Mouse (Mus musculus) liver, embryonic 12.5 days (tissue): ENCODE measurements around the gene Shroom3. TPM values are rescaled to one million over a fixed set of nuclear protein-coding genes. Genes with fewer than 3 reads are reported as not detected.

Experiments
- ATAC-seq: fragments of 200-750 bp; cut with Nextera tagmentation; 2 replicates; pipeline ENCODE4 v1.8.0; 2017; ENCODE audit warnings: moderate number of reproducible peaks, mild to moderate bottlenecking, moderate library complexity
- H3K27ac ChIP-seq: fragments of 300-500 bp; sonication (generic); 2 replicates; pipeline ENCODE4 v1.5.1; 2016; ENCODE audit warnings: mild to moderate bottlenecking
- H3K27me3 ChIP-seq: fragments of 300-500 bp; sonication (generic); replicated peaks from 2 replicates; pipeline ENCODE4 v1.6.1; 2016; ENCODE audit warnings: mild to moderate bottlenecking, moderate library complexity
- H3K36me3 ChIP-seq: fragments of 300-500 bp; sonication (generic); 2 replicates; pipeline ENCODE4 v1.6.1; 2016; ENCODE audit warnings: mild to moderate bottlenecking, moderate library complexity
- H3K4me1 ChIP-seq: fragments of 300-500 bp; sonication (generic); 2 replicates; pipeline ENCODE4 v1.6.1; 2016
- H3K4me2 ChIP-seq: fragments of 300-500 bp; sonication (generic); 2 replicates; pipeline ENCODE4 v1.6.1; 2016; ENCODE audit warnings: mild to moderate bottlenecking, moderate library complexity
- H3K4me3 ChIP-seq: fragments of 300-500 bp; sonication (generic); 2 replicates; pipeline ENCODE4 v1.5.1; 2016; ENCODE audit warnings: mild to moderate bottlenecking, moderate library complexity
- H3K9ac ChIP-seq: fragments of 300-500 bp; sonication (generic); 2 replicates; pipeline ENCODE4 v1.6.1; 2016; ENCODE audit warnings: mild to moderate bottlenecking, moderate library complexity
- H3K9me3 ChIP-seq: fragments of 300-500 bp; sonication (generic); replicated peaks from 2 replicates; pipeline ENCODE4 v1.6.1; 2016; ENCODE audit warnings: mild to moderate bottlenecking, moderate library complexity
- WGBS: fragments of 180-500 bp; shearing (Covaris S2); methylation state at CpG from one replicate; pipeline ENCODE4 v1.1.7; 2016; ENCODE audit not compliant: insufficient replicate concordance; 5-methylcytosine and 5-hydroxymethylcytosine counted together
- polyA plus RNA-seq: library from polyadenylated mRNA; unstranded; fragments of >200 nt; fragmentation: Nextera tagmentation; extraction: Ambion mirVana; gene quantifications from 2 replicates; pipeline ENCODE4 v1.2.1, GENCODE M21; 2016

Gene Shroom3
- polyA plus RNA-seq, 1 experiment from 2014 or later, result 0.92 TPM

DNA sequence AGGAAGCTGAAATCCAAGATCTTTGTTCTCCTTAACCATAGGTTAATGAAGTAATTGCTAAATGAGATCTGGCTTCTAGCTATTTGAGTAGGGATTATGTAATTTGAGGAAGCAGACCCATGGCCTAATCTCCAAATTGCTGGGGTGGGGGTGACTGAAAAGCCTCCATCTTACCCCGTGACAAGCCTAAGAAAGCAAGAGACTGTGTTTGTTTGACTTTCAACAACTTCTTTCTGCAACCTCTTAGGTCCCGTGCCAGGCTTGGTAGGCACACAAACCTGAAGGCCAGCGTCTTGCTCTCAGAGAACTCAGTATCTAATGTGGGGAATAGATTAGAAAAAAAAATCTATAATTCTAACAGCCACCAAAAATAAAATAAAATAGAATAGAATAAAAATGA is 138.1 kb downstream of the Shroom3 start:
- no peaks in the 10 kb centered on the region for H3K27me3 ChIP-seq
- H3K27ac ChIP-seq, result no peak overlapping the region
- 54% methylated on average over 3 of the region's 3 CpGs for whole genome bisulfite sequencing
- H3K36me3 ChIP-seq, result no peaks in the 10 kb centered on the region
- no peaks in the 10 kb centered on the region for H3K9me3 ChIP-seq
- no peak overlapping the region for H3K4me2 ChIP-seq
- H3K9ac ChIP-seq, result no peak overlapping the region
- no peak for ATAC-seq
- no peak overlapping the region for H3K4me3 ChIP-seq
- no peaks in the 10 kb centered on the region for H3K4me1 ChIP-seq

DNA sequence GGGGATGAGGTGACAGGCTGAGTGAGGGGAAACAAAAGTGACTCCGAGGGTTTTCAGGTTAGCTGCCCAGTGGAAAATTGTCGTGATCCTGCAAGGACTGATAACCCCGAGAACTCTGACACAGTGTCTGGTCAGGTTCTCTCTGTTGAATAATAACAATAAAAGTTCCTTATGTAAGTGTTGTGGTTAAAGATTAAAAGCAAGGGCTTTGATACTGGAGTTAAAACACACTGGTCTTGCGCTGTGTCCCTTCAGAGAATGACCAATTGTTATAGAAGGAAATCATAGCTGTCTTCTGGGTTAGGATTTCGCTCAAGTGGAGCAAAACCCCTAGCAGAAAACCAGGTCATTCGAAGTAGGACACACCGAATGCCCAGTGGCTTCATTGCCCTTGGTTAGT is 140.3 kb downstream of the Shroom3 start:
- no peaks in the 10 kb centered on the region for H3K4me1 ChIP-seq
- no peak overlapping the region for H3K27ac ChIP-seq
- 63% methylated on average over 7 of the region's 7 CpGs for WGBS
- no peak overlapping the region for H3K9ac ChIP-seq
- no peaks in the 10 kb centered on the region for H3K36me3 ChIP-seq
- no peaks in the 10 kb centered on the region for H3K9me3 ChIP-seq
- H3K4me3 ChIP-seq, result no peak overlapping the region
- no peak for ATAC-seq
- H3K4me2 ChIP-seq, result no peak overlapping the region
- H3K27me3 ChIP-seq, result no peaks in the 10 kb centered on the region

DNA sequence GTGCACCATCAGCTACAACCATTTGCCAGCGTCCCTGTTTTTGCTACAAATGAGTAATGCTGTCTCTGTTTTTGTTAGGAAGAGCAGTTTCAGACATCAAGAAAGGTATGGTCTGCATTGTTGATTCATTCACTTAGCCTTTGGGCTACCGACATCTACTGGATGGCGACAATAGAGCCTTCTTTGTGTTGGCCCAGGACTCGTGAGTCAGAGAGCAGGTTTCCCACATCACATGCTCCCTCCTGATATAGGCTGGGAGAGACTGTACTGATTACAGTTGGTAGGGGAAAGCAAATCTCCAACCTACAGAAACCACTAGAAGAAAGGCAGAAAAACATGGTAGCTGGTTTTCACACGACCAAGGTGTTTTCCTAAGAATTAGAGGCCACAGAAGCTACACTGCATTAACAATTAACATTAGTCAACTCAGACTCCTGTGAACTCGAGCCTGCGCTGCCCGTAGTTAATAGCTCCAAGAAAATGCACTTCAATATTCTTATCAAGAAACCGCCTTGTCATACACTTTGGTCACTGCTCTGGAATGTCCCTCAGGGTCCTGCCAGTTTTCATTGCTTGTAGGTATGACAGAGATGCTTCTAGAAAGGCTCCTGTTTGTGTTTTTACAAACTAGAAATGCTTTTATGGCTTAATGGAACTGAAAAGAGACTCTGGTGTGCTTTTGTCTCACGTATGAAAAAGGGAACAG is 141.2 kb downstream of the Shroom3 start:
- H3K4me2 ChIP-seq, result no peak overlapping the region
- H3K4me1 ChIP-seq, result no peaks in the 10 kb centered on the region
- 62% methylated on average over 10 of the region's 10 CpGs for WGBS
- no peaks in the 10 kb centered on the region for H3K9me3 ChIP-seq
- ATAC-seq, result no peak
- H3K27me3 ChIP-seq, result no peaks in the 10 kb centered on the region
- no peak overlapping the region for H3K4me3 ChIP-seq
- H3K9ac ChIP-seq, result no peak overlapping the region
- no peak overlapping the region for H3K27ac ChIP-seq
- H3K36me3 ChIP-seq, result no peaks in the 10 kb centered on the region

DNA sequence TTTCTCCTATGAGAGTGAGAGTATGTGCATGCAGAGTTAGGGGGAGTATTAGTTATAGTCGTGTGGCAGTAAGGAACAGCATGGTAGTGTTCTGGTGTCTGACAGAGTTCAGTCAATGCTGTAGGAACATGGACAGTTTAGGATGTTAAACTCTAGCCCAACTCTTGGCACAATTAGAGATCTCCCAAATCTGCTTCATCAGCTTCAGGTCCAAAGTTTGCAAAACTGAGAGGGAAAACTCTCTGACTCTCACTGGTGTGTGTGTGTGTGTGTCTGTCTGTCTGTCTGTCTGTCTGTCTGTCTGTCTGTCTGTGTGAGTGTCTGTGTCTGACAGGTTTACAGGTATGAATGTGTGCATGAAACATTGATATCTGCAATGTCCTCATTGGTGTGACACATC is 147.2 kb downstream of the Shroom3 start:
- no peaks in the 10 kb centered on the region for H3K36me3 ChIP-seq
- 40% methylated on average over 1 of the region's 1 CpGs for WGBS
- no peaks in the 10 kb centered on the region for H3K9me3 ChIP-seq
- H3K4me2 ChIP-seq, result no peak overlapping the region
- H3K4me1 ChIP-seq, result no peaks in the 10 kb centered on the region
- H3K27ac ChIP-seq, result no peak overlapping the region
- ATAC-seq, result no peak
- no peak overlapping the region for H3K9ac ChIP-seq
- H3K27me3 ChIP-seq, result no peaks in the 10 kb centered on the region
- H3K4me3 ChIP-seq, result no peak overlapping the region

DNA sequence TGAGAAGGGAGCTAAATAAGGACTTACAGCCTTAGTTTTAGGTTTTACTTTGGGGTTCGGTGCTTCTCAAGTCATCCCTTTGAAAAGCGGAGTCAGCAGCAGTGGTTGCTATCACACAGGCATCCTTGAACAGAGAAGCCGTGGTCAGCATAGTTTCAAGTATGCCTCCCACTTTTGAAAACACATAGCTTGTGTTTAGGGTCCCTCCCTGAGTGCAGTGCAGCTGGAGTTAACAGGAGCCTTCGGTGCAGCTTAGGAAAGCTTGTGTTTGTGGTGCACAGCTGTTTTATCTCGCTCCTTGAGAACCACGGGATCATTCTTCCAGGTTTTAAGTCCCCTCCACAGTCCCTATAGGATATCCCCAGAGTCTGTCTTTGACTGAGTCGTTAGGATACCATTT is 151.3 kb downstream of the Shroom3 start:
- H3K36me3 ChIP-seq, result no peaks in the 10 kb centered on the region
- no peak overlapping the region for H3K27ac ChIP-seq
- no peak for ATAC-seq
- no peak overlapping the region for H3K4me2 ChIP-seq
- no peak overlapping the region for H3K4me3 ChIP-seq
- H3K9me3 ChIP-seq, result 0 out of 2 replicates have a peak, but pooled peaks cover 3% of the 10 kb centered on the region
- H3K4me1 ChIP-seq, result no peaks in the 10 kb centered on the region
- 58% methylated on average over 7 of the region's 7 CpGs for WGBS
- H3K9ac ChIP-seq, result no peak overlapping the region
- no peaks in the 10 kb centered on the region for H3K27me3 ChIP-seq

DNA sequence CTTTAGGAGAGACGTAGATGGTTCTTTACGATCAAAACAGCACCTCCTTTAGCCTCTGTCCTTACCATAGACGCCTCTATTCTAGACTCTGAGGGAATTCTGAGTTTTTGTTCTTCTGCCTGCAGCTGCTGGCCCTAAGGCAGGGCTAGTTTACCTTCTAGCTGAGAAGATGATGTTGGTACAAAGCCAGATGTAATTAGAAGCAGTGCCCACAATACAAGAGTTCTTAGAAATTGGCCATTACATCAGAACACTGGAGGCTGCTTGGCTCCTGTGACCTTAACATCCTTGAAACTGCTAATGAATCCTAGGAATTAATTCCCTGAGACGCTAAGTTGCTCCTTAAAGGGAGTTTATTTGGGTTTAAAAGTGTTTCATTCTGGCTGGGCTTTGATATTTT is 154.1 kb downstream of the Shroom3 start:
- Histone ChIP-seq H3K9me3 (0 out of 2 replicates have a peak, but pooled peaks cover 3% of the 10 kb centered on the region), H3K4me1 (no peaks in the 10 kb centered on the region), H3K4me2 (no peak overlapping the region), H3K9ac (no peak overlapping the region), H3K27me3 (no peaks in the 10 kb centered on the region), H3K27ac (no peak overlapping the region), H3K4me3 (no peak overlapping the region), H3K36me3 (no peaks in the 10 kb centered on the region)
- ATAC-seq, result no peak
- WGBS, result 65% methylated on average over 4 of the region's 4 CpGs

DNA sequence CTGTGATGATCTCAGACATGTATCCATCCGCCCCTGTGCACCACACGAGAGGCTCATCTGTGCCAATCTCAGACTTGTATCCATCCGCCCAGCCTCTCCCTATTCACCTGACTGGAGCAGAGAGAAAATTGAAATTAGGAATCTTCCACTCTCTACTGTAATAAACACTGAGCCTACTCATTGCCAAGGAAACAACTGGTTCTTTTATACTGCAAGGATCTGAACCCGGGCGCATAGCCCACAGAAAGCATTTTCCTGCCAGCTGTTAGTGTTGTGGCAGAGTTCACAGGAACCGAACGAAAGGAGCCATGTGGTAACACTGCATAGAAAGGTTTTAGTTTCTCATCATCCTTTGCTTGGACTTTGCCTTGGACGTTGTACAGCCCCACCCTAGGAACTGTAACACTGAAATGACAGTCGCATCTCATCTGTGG is 155.1 kb downstream of the Shroom3 start:
- H3K36me3 ChIP-seq, result no peaks in the 10 kb centered on the region

DNA sequence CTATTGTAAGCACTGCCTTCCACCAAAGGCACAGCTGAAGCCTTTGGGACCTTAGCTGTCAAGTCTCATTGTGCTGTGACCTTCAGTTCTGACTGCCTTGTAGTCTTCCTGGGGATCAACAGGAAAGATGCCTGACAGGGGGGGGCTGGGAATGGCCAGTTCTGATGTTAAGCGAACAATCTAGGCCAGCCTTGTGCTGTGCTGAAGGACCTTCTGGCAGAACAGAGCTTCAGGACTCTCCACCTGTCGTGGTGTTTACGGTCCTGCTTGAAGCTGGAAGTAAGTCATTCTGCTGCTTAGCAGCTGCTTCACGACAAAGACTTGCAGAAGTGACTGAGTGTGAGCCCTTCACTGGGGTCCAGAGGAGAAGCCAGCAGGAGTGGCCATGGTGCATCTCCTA is 156.1 kb downstream of the Shroom3 start:
- H3K27me3 ChIP-seq, result no peaks in the 10 kb centered on the region
- no peaks in the 10 kb centered on the region for H3K36me3 ChIP-seq
- 0 out of 2 replicates have a peak, but pooled peaks cover 3% of the 10 kb centered on the region for H3K9me3 ChIP-seq
- H3K4me3 ChIP-seq, result no peak overlapping the region
- no peak overlapping the region for H3K9ac ChIP-seq
- no peak overlapping the region for H3K4me2 ChIP-seq
- 59% methylated on average over 4 of the region's 4 CpGs for WGBS
- no peak overlapping the region for H3K27ac ChIP-seq
- H3K4me1 ChIP-seq, result no peaks in the 10 kb centered on the region
- no peak for ATAC-seq

More for the DNA sequence above, 155.1 kb downstream of the Shroom3 start:
- no peak overlapping the region for H3K4me3 ChIP-seq
- no peak overlapping the region for H3K27ac ChIP-seq
- H3K4me1 ChIP-seq, result no peaks in the 10 kb centered on the region
- H3K4me2 ChIP-seq, result no peak overlapping the region
- ATAC-seq, result no peak
- H3K27me3 ChIP-seq, result no peaks in the 10 kb centered on the region
- 74% methylated on average over 9 of the region's 9 CpGs for WGBS
- no peak overlapping the region for H3K9ac ChIP-seq
- H3K9me3 ChIP-seq, result 0 out of 2 replicates have a peak, but pooled peaks cover 3% of the 10 kb centered on the region

DNA sequence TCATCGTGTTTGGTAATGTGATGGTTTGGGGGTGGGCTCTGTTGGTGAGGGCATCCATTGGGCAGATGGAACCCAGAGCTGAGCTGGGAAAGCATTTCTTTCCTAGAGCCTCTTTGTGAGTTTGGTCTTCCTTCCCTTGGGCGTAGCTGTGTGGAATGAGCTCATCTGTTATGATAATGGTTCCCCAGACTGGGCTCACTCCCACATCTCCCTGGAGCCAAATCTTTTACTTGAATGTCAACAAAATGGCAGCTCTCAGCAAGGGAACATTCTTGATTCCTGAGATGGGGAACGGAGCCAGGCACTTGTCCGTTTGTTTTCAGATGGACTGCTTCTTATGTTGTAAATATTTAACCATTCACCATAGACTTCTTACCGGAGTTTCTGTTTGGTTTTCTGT is 158.2 kb downstream of the Shroom3 start:
- Histone ChIP-seq H3K4me2 (no peak overlapping the region), H3K9me3 (0 out of 2 replicates have a peak, but pooled peaks cover 3% of the 10 kb centered on the region), H3K27me3 (no peaks in the 10 kb centered on the region), H3K9ac (no peak overlapping the region), H3K4me3 (no peak overlapping the region), H3K27ac (no peak overlapping the region), H3K4me1 (no peaks in the 10 kb centered on the region), H3K36me3 (no peaks in the 10 kb centered on the region)
- ATAC-seq, result no peak
- WGBS, result 55% methylated on average over 5 of the region's 5 CpGs

DNA sequence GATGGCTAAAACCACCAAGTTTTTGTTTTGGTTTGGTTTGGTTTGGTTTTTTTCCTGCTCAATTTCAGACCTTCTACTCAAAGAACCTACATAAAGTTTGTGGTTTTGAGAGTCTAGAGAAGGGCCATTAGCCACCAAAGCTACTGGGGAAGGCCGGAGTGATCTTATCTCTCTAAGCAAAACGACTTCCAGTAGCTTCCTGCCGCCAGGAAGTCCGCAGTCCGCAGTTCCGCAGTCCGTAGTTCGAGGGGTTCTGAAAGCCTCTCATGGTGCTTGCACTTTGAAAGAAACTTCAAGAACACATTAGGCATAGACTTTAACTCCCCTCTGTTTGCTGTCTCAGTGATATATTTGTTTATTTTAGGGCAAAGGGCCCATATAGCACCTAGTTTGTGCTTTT is 159.2 kb downstream of the Shroom3 start:
- WGBS, result 9% methylated on average over 8 of the region's 8 CpGs
- no peak overlapping the region for H3K27ac ChIP-seq

DNA sequence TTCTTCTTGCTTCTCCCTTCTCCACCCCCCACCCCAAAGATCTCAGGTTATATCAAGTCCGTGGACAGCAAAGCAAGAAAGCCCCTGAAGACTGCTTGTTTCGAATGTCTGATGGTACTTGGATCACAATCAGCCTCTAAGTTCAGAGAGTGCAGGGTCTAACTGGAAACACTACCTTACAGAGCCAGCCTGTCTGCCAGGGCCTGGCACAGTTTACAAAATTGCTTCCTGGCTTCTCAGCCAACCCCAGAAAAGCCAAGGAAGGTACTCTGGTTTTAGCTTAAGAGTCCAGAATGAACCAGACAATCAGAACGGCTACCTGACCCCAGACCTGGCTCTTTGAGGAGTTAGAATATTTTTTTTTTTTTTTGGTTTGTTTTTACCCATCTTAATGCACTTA is 159.6 kb downstream of the Shroom3 start:
- H3K9me3 ChIP-seq, result no peaks in the 10 kb centered on the region
- H3K4me2 ChIP-seq, result no peak overlapping the region
- H3K4me3 ChIP-seq, result no peak overlapping the region
- 47% methylated on average over 3 of the region's 3 CpGs for WGBS
- no peaks in the 10 kb centered on the region for H3K4me1 ChIP-seq
- H3K27me3 ChIP-seq, result no peaks in the 10 kb centered on the region
- no peaks in the 10 kb centered on the region for H3K36me3 ChIP-seq
- no peak overlapping the region for H3K27ac ChIP-seq
- no peak overlapping the region for H3K9ac ChIP-seq
- ATAC-seq, result no peak

More for the DNA sequence above, 159.2 kb downstream of the Shroom3 start:
- no peaks in the 10 kb centered on the region for H3K27me3 ChIP-seq
- no peak for ATAC-seq
- H3K4me2 ChIP-seq, result no peak overlapping the region
- H3K9ac ChIP-seq, result no peak overlapping the region
- H3K9me3 ChIP-seq, result no peaks in the 10 kb centered on the region
- no peaks in the 10 kb centered on the region for H3K36me3 ChIP-seq
- H3K4me1 ChIP-seq, result no peaks in the 10 kb centered on the region
- no peak overlapping the region for H3K4me3 ChIP-seq

DNA sequence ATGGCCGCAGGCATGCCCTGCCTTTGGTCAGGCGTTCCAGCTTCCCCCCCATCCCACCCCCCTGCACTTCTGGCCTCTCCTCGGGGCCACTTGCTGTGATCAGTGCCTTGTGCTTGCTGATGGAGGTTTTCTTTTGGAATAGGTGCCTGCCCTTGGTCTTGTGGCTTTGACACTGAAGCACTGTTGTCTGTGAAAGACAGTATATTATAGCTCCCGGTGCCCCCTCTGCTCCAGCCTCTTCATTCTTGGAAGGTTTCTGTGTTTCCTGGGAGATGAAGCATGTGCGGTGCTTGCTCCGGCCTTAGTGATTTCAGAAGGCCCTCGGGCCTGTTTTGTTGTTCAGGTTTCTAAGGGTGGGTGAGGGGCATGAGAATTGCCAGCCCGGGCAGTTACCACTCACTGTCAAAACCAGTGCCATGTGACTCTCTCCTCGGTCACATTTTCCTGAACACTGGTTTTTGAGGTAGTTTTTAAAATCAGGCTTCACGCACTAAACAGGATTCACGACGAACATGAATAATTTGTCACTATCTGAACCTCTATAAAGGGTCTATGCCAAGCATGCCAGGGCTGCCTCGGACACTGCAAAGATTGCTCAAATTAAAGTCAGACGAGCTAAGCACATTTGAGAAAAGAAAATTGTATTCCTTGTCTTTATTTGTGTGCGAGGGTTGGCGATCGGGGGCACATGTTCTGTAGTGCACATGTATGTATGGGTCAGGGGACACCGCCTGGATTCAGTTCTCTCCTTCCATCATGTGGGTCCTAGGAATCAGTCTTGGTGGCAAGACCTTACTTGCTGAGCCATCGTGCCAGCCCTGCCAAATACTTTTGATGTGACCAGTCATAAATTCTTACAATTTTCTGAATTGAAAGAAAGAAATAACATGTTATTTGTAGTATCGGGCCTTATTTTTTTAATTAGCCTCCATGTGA is 160.9 kb downstream of the Shroom3 start:
- no peaks in the 10 kb centered on the region for H3K4me1 ChIP-seq
- H3K27me3 ChIP-seq, result no peaks in the 10 kb centered on the region
- no peak overlapping the region for H3K27ac ChIP-seq
- H3K9me3 ChIP-seq, result no peaks in the 10 kb centered on the region
- ATAC-seq, result no peak
- 73% methylated on average over 20 of the region's 20 CpGs for WGBS
- no peaks in the 10 kb centered on the region for H3K36me3 ChIP-seq
- no peak overlapping the region for H3K4me3 ChIP-seq
- no peak overlapping the region for H3K9ac ChIP-seq
- no peak overlapping the region for H3K4me2 ChIP-seq
